Mouse (Mus musculus): Measurements from ENCODE around the gene Chd4. TPM values are rescaled to one million over a fixed set of nuclear protein-coding genes. Genes with fewer than 3 reads are reported as not detected.

Gene Chd4
- polyA plus RNA-seq (2012; rRNA removed) (75.0 and 89.7 TPM in 2 replicates), polyA plus RNA-seq (2014; fragmentation: Nextera tagmentation; extraction: Ambion mirVana) (78.6 and 81.8 TPM in 2 replicates)

- 4% methylated on average over 27 of the region's 45 CpGs for WGBS
Measured at GRCm38 (mm10) chr6:125095391-125096278, at the start of gene Chd4. TSS of gene Chd4 (plus strand) at chr6:125095981.

GRCm38 (mm10) chr6:125046691-125047090 lies 49.1 kb upstream of the Chd4 start:
- Histone ChIP-seq H3K9ac (ENCODE audit: low read depth, low read length, severe bottlenecking) (no peak overlapping the region), H3K9me3 (ENCODE audit: control insufficient read depth, low read length) (no peaks in the 10 kb centered on the region), H3K4me3 (replicated peaks; ENCODE audit: low read length) (no peak overlapping the region), H3K4me1 (ENCODE audit: control insufficient read depth, insufficient read depth, low read length) (no peaks in the 10 kb centered on the region), H3K27me3 (ENCODE audit: control insufficient read depth, insufficient read depth, low read length) (no peaks in the 10 kb centered on the region), H3K27ac (replicated peaks; ENCODE audit: low read depth, low read length) (no peak overlapping the region), H3K4me2 (replicated peaks; ENCODE audit: low read depth, low read length, severe bottlenecking) (no peak overlapping the region), H3K36me3 (ENCODE audit: control insufficient read depth, insufficient read depth, low read length) (peaks cover 84% of the 10 kb centered on the region)
- DNase-seq (ENCODE audit: low spot score) (peak; percentile 90), ATAC-seq (ENCODE audit: low FRiP score, low read depth) (peak; percentile 42; the same call in 1 of the 2 replicates)
- WGBS: 34% methylated on average over 5 of the region's 5 CpGs
- no peak for TF ChIP-seq POLR2A (IDR thresholded peaks at IDR 0.05; ENCODE audit: borderline replicate concordance, extremely low read depth, insufficient read depth, insufficient read length)

More at GRCm38 (mm10) chr6:125095391-125096278, at the start of gene Chd4:
- peak; percentile 76; the same call in 1 of the 2 replicates for TF ChIP-seq POLR2A (IDR thresholded peaks at IDR 0.05; ENCODE audit: borderline replicate concordance, extremely low read depth, insufficient read depth, insufficient read length)
- H3K9me3 ChIP-seq (ENCODE audit: control insufficient read depth, low read length): no peaks in the 10 kb centered on the region
- H3K4me1 ChIP-seq (ENCODE audit: control insufficient read depth, insufficient read depth, low read length): peaks cover 26% of the 10 kb centered on the region
- H3K27me3 ChIP-seq (ENCODE audit: control insufficient read depth, insufficient read depth, low read length): no peaks in the 10 kb centered on the region
- H3K4me2 ChIP-seq (replicated peaks; ENCODE audit: low read depth, low read length, severe bottlenecking): peak within 1 kb of the TSS; percentile 82
- DNase-seq (ENCODE audit: low spot score) (peak; percentile 95), ATAC-seq (ENCODE audit: low FRiP score, low read depth) (peak; percentile 87)
- H3K36me3 ChIP-seq (ENCODE audit: control insufficient read depth, insufficient read depth, low read length): peaks cover 33% of the 10 kb centered on the region
- H3K27ac ChIP-seq (replicated peaks; ENCODE audit: low read depth, low read length): peak within 1 kb of the TSS; percentile 86
- H3K9ac ChIP-seq (ENCODE audit: low read depth, low read length, severe bottlenecking): peak within 1 kb of the TSS; percentile 88
- H3K4me3 ChIP-seq (replicated peaks; ENCODE audit: low read length): peak within 1 kb of the TSS; percentile 96

GRCm38 (mm10) chr6:125049678-125050077 lies 46.1 kb upstream of the Chd4 start, which contains the start of gene Acrbp:
TSS of gene Acrbp (plus strand) at chr6:125049689.
- Histone ChIP-seq H3K27ac (replicated peaks; ENCODE audit: low read depth, low read length) (no peak within 1 kb of the TSS), H3K36me3 (ENCODE audit: control insufficient read depth, insufficient read depth, low read length) (peaks cover 91% of the 10 kb centered on the region), H3K9me3 (ENCODE audit: control insufficient read depth, low read length) (no peaks in the 10 kb centered on the region), H3K4me3 (replicated peaks; ENCODE audit: low read length) (no peak within 1 kb of the TSS), H3K9ac (ENCODE audit: low read depth, low read length, severe bottlenecking) (no peak within 1 kb of the TSS), H3K27me3 (ENCODE audit: control insufficient read depth, insufficient read depth, low read length) (no peaks in the 10 kb centered on the region), H3K4me2 (replicated peaks; ENCODE audit: low read depth, low read length, severe bottlenecking) (no peak within 1 kb of the TSS), H3K4me1 (ENCODE audit: control insufficient read depth, insufficient read depth, low read length) (no peaks in the 10 kb centered on the region)
- no peak for TF ChIP-seq POLR2A (IDR thresholded peaks at IDR 0.05; ENCODE audit: borderline replicate concordance, extremely low read depth, insufficient read depth, insufficient read length)
- 43% methylated on average over 20 of the region's 20 CpGs for WGBS
- ATAC-seq (ENCODE audit: low FRiP score, low read depth) (no peak), DNase-seq (ENCODE audit: low spot score) (no peak)

GRCm38 (mm10) chr6:125051237-125051636 lies 44.5 kb upstream of the Chd4 start:
- WGBS: 68% methylated on average over 5 of the region's 5 CpGs
- H3K4me1 ChIP-seq (ENCODE audit: control insufficient read depth, insufficient read depth, low read length): no peaks in the 10 kb centered on the region
- H3K9me3 ChIP-seq (ENCODE audit: control insufficient read depth, low read length): no peaks in the 10 kb centered on the region
- no peak for TF ChIP-seq POLR2A (IDR thresholded peaks at IDR 0.05; ENCODE audit: borderline replicate concordance, extremely low read depth, insufficient read depth, insufficient read length)
- H3K36me3 ChIP-seq (ENCODE audit: control insufficient read depth, insufficient read depth, low read length): peaks cover 83% of the 10 kb centered on the region
- no peak overlapping the region for H3K9ac ChIP-seq (ENCODE audit: low read depth, low read length, severe bottlenecking)
- no peak overlapping the region for H3K4me3 ChIP-seq (replicated peaks; ENCODE audit: low read length)
- no peak overlapping the region for H3K27ac ChIP-seq (replicated peaks; ENCODE audit: low read depth, low read length)
- H3K4me2 ChIP-seq (replicated peaks; ENCODE audit: low read depth, low read length, severe bottlenecking): no peak overlapping the region
- H3K27me3 ChIP-seq (ENCODE audit: control insufficient read depth, insufficient read depth, low read length): no peaks in the 10 kb centered on the region
- no peak for ATAC-seq (ENCODE audit: low FRiP score, low read depth)
- DNase-seq (ENCODE audit: low spot score): no peak

GRCm38 (mm10) chr6:125061493-125061892 lies 34.3 kb upstream of the Chd4 start:
- Histone ChIP-seq H3K27me3 (ENCODE audit: control insufficient read depth, insufficient read depth, low read length) (no peaks in the 10 kb centered on the region), H3K4me1 (ENCODE audit: control insufficient read depth, insufficient read depth, low read length) (no peaks in the 10 kb centered on the region), H3K4me2 (replicated peaks; ENCODE audit: low read depth, low read length, severe bottlenecking) (no peak overlapping the region), H3K9me3 (ENCODE audit: control insufficient read depth, low read length) (no peaks in the 10 kb centered on the region), H3K4me3 (replicated peaks; ENCODE audit: low read length) (no peak overlapping the region), H3K27ac (replicated peaks; ENCODE audit: low read depth, low read length) (no peak overlapping the region), H3K36me3 (ENCODE audit: control insufficient read depth, insufficient read depth, low read length) (no peaks in the 10 kb centered on the region), H3K9ac (ENCODE audit: low read depth, low read length, severe bottlenecking) (0 out of 2 replicates have a peak overlapping the region, but pooled peaks have one; percentile 0)
- WGBS: 33% methylated on average over 6 of the region's 6 CpGs
- no peak for TF ChIP-seq POLR2A (IDR thresholded peaks at IDR 0.05; ENCODE audit: borderline replicate concordance, extremely low read depth, insufficient read depth, insufficient read length)
- ATAC-seq (ENCODE audit: low FRiP score, low read depth) (no peak), DNase-seq (ENCODE audit: low spot score) (no peak)
